Mouse (Mus musculus): ENCODE measurements around the gene Thap2.

- TF ChIP-seq POLR2A (IDR thresholded peaks at IDR 0.05; ENCODE audit: control insufficient read depth, extremely low read depth, insufficient read depth, low read length, poor library complexity) (peak; percentile 77), CTCF (IDR thresholded peaks at IDR 0.05; ENCODE audit: borderline replicate concordance, control insufficient read depth, extremely low read depth, insufficient read depth, low read length, poor library complexity) (no peak)
Measured at GRCm38 (mm10) chr10:115361840-115362622, 22.2 kb downstream of the Thap2 start, which contains the start of gene Tmem19.
